Mouse (Mus musculus) liver, adult 2 months (tissue): Measurements from ENCODE around the gene Col4a2.

Source experiments
- CTCF ChIP-seq: fragments of 200-500 bp; IDR thresholded peaks from 2 replicates; pipeline ENCODE4 v1.5.1; 2011; ENCODE audit warnings: low read depth, low read length, control low read depth
- POLR2A ChIP-seq: fragments of 200-500 bp; IDR thresholded peaks from 2 replicates; pipeline ENCODE4 v1.6.1; 2011; ENCODE audit warnings: low read length, control low read depth; ENCODE audit not compliant: insufficient read depth; ENCODE audit errors: extremely low read depth

GRCm38 (mm10) chr8:11399706-11400105 lies 87.1 kb downstream of the Col4a2 start:
- no peak for TF ChIP-seq POLR2A
- TF ChIP-seq CTCF, result no peak
